Mouse (Mus musculus) ES-E14 (cell line): ENCODE results near the gene Rbfox3.

Source experiments
- HCFC1 ChIP-seq: IDR thresholded peaks from 2 replicates; pipeline ENCODE4 v1.6.1; 2012; ENCODE audit warnings: low read length, inconsistent platforms, borderline replicate concordance; ENCODE audit not compliant: insufficient read depth
- MAFK ChIP-seq: IDR thresholded peaks from 2 replicates; pipeline ENCODE4 v1.6.1; 2014; ENCODE audit warnings: mild to moderate bottlenecking, low read depth, low read length, inconsistent platforms; ENCODE audit not compliant: insufficient read depth
- ZC3H11A ChIP-seq: IDR thresholded peaks from 2 replicates; pipeline ENCODE4 v1.6.1; 2012; ENCODE audit warnings: low read depth, mild to moderate bottlenecking, inconsistent platforms, low read length, borderline replicate concordance
- ZNF384 ChIP-seq: IDR thresholded peaks from 2 replicates; pipeline ENCODE4 v1.6.1; 2012; ENCODE audit warnings: low read depth, low read length, inconsistent platforms

DNA sequence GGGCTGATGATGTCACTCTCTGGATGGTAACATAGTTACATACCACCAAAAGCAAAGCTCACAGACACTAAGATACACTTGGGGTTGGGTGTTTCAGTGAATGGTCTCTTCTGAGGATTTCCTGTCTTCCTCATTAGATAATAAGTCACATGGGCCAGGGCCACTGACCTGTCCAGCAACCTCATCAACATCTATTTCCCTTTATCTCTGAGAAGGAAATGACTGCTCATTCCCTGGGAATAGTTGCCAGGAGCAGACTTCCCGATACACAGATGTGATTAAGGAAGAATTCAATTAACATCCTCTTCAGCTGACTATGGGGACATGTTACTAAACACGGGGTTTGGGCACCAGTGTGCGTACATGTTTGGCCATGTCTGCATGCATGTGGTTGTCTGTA, 245.2 kb downstream of the Rbfox3 start:
- TF ChIP-seq ZNF384: no peak
- no peak for TF ChIP-seq HCFC1
- TF ChIP-seq ZC3H11A: no peak
- no peak for TF ChIP-seq MAFK
